Mouse (Mus musculus): ENCODE measurements at regions not wholly inside any gene's neighbourhood (a gene's known extent, or its start where the extent isn't known, plus 50 kb on each side); places are given as distances from the start of the nearest gene placed in this dataset.

DNA sequence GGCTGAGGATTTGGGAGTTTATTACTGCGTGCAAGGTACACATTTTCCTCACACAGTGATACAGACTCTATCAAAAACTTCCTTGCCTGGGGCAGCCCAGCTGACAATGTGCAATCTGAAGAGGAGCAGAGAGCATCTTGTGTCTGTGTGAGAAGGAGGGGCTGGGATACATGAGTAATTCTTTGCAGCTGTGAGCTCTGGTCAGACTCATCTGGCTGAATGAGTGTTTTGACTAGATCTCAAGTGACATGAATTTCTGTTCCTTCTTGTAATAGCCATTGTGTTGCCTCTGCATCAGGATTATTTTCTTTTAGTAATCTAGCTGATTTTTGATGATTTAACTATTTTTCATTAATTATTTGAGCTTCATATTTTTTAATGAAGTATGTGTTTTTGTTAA lies 190.0 kb upstream of the Tacstd2 start:
- TF ChIP-seq POLR2A (IDR thresholded peaks at IDR 0.05; ENCODE audit: low read depth, low read length) (no peak), CTCF (conservative IDR thresholded peaks at IDR 0.05; ENCODE audit: insufficient read depth, insufficient read length, low read depth, low read length) (no peak)

All from kidney, adult 2 months (tissue).